Mouse (Mus musculus) liver, embryonic 13.5 days (tissue): ENCODE measurements around the gene Fnip2. TPM values are rescaled to one million over a fixed set of nuclear protein-coding genes. Genes with fewer than 3 reads are reported as not detected.

Experiments used
- ATAC-seq: fragments of 200-750 bp; cut with Nextera tagmentation; 2 replicates; pipeline ENCODE4 v1.8.0; 2017; ENCODE audit warnings: low read depth, mild to moderate bottlenecking, moderate number of reproducible peaks, moderate library complexity
- DNase-seq: peaks from one replicate; pipeline ENCODE4 v3.0.0; 2022
- H3K27ac ChIP-seq: fragments of 300-500 bp; sonication (generic); 2 replicates; pipeline ENCODE4 v1.5.1; 2015; ENCODE audit warnings: moderate library complexity, mild to moderate bottlenecking, inconsistent platforms
- H3K27me3 ChIP-seq: fragments of 300-500 bp; sonication (generic); 2 replicates; pipeline ENCODE4 v1.6.1; 2015; ENCODE audit warnings: mild to moderate bottlenecking, inconsistent platforms
- H3K36me3 ChIP-seq: fragments of 300-500 bp; sonication (generic); 2 replicates; pipeline ENCODE4 v1.6.1; 2015; ENCODE audit warnings: mild to moderate bottlenecking, inconsistent platforms
- H3K4me1 ChIP-seq: fragments of 300-500 bp; sonication (generic); replicated peaks from 2 replicates; pipeline ENCODE4 v1.6.1; 2015; ENCODE audit warnings: inconsistent platforms
- H3K4me2 ChIP-seq: fragments of 300-500 bp; sonication (generic); 2 replicates; pipeline ENCODE4 v1.6.1; 2015; ENCODE audit warnings: inconsistent platforms, mild to moderate bottlenecking, moderate library complexity
- H3K4me3 ChIP-seq: fragments of 300-500 bp; sonication (generic); replicated peaks from 2 replicates; pipeline ENCODE4 v1.5.1; 2015; ENCODE audit warnings: mild to moderate bottlenecking, inconsistent platforms
- H3K9ac ChIP-seq: fragments of 300-500 bp; sonication (generic); 2 replicates; pipeline ENCODE4 v1.6.1; 2015; ENCODE audit warnings: mild to moderate bottlenecking, inconsistent platforms
- H3K9me3 ChIP-seq: fragments of 300-500 bp; sonication (generic); replicated peaks from 2 replicates; pipeline ENCODE4 v1.6.1; 2016; ENCODE audit warnings: inconsistent platforms
- WGBS: fragments of 180-500 bp; shearing (Covaris S2); methylation state at CpG from one replicate; pipeline ENCODE4 v1.1.7; 2015; ENCODE audit not compliant: insufficient replicate concordance; 5-methylcytosine and 5-hydroxymethylcytosine counted together
- polyA plus RNA-seq: library from polyadenylated mRNA; unstranded; fragments of >200 nt; fragmentation: Nextera tagmentation; extraction: Ambion mirVana; gene quantifications from 2 replicates; pipeline ENCODE4 v1.2.1, GENCODE M21; 2015

Fnip2 gene
- polyA plus RNA-seq, 1 experiment from 2014 or later, result 3.5 TPM

- peaks cover 12% of the 10 kb centered on the region; the same call in 1 of the 2 replicates for H3K36me3 ChIP-seq
- DNase-seq, result no peak
Observed at GRCm38 (mm10) chr3:79563511-79563910, 4.1 kb downstream of the Fnip2 start.

GRCm38 (mm10) chr3:79561784-79562715, 5.5 kb downstream of the Fnip2 start:
- 82% methylated on average over 10 of the region's 10 CpGs for WGBS
- Histone ChIP-seq H3K9ac (no peak overlapping the region), H3K4me3 (no peak overlapping the region), H3K9me3 (no peaks in the 10 kb centered on the region), H3K36me3 (peaks cover 15% of the 10 kb centered on the region; the same call in 1 of the 2 replicates), H3K27me3 (no peaks in the 10 kb centered on the region), H3K4me2 (no peak overlapping the region), H3K27ac (peak overlapping the region; percentile 23; the same call in 1 of the 2 replicates), H3K4me1 (peaks cover 53% of the 10 kb centered on the region)
- DNase-seq (no peak), ATAC-seq (no peak)

More at GRCm38 (mm10) chr3:79563511-79563910, 4.1 kb downstream of the Fnip2 start:
- H3K4me3 ChIP-seq, result no peak overlapping the region
- H3K4me2 ChIP-seq, result no peak overlapping the region
- H3K27ac ChIP-seq, result no peak overlapping the region
- ATAC-seq, result no peak
- H3K27me3 ChIP-seq, result no peaks in the 10 kb centered on the region
- no peaks in the 10 kb centered on the region for H3K9me3 ChIP-seq
- WGBS, result 64% methylated on average over 2 of the region's 2 CpGs
- H3K4me1 ChIP-seq, result peaks cover 57% of the 10 kb centered on the region
- H3K9ac ChIP-seq, result no peak overlapping the region

GRCm38 (mm10) chr3:79560555-79560954, 7.0 kb downstream of the Fnip2 start:
- Histone ChIP-seq H3K4me3 (no peak overlapping the region), H3K4me2 (no peak overlapping the region), H3K9me3 (no peaks in the 10 kb centered on the region), H3K9ac (no peak overlapping the region), H3K27ac (no peak overlapping the region), H3K4me1 (peaks cover 38% of the 10 kb centered on the region), H3K27me3 (no peaks in the 10 kb centered on the region), H3K36me3 (peaks cover 19% of the 10 kb centered on the region; the same call in 1 of the 2 replicates)
- 84% methylated on average over 6 of the region's 6 CpGs for WGBS
- no peak for ATAC-seq
- no peak for DNase-seq

GRCm38 (mm10) chr3:79559773-79560045, 7.9 kb downstream of the Fnip2 start:
- DNase-seq (no peak), ATAC-seq (no peak)
- Histone ChIP-seq H3K36me3 (peaks cover 19% of the 10 kb centered on the region; the same call in 1 of the 2 replicates), H3K4me3 (no peak overlapping the region), H3K4me2 (no peak overlapping the region), H3K9me3 (no peaks in the 10 kb centered on the region), H3K27ac (no peak overlapping the region), H3K27me3 (no peaks in the 10 kb centered on the region), H3K9ac (no peak overlapping the region), H3K4me1 (peaks cover 30% of the 10 kb centered on the region)
- WGBS, result 76% methylated on average over 5 of the region's 5 CpGs

- no peak for ATAC-seq
Observed at GRCm38 (mm10) chr3:79559021-79559772, 8.4 kb downstream of the Fnip2 start.

GRCm38 (mm10) chr3:79555061-79555460, 12.5 kb downstream of the Fnip2 start:
- 76% methylated on average over 6 of the region's 6 CpGs for WGBS
- ATAC-seq (no peak), DNase-seq (no peak)
- Histone ChIP-seq H3K4me1 (peaks cover 28% of the 10 kb centered on the region), H3K27me3 (no peaks in the 10 kb centered on the region), H3K9me3 (no peaks in the 10 kb centered on the region), H3K4me2 (no peak overlapping the region), H3K27ac (no peak overlapping the region), H3K36me3 (peaks cover 10% of the 10 kb centered on the region; the same call in 1 of the 2 replicates), H3K4me3 (no peak overlapping the region), H3K9ac (no peak overlapping the region)

More at GRCm38 (mm10) chr3:79559021-79559772, 8.4 kb downstream of the Fnip2 start:
- H3K4me1 ChIP-seq, result peaks cover 26% of the 10 kb centered on the region
- DNase-seq, result no peak
- H3K4me2 ChIP-seq, result no peak overlapping the region
- no peaks in the 10 kb centered on the region for H3K9me3 ChIP-seq
- no peak overlapping the region for H3K9ac ChIP-seq
- H3K27me3 ChIP-seq, result no peaks in the 10 kb centered on the region
- H3K36me3 ChIP-seq, result peaks cover 21% of the 10 kb centered on the region; the same call in 1 of the 2 replicates
- WGBS, result 79% methylated on average over 9 of the region's 9 CpGs
- no peak overlapping the region for H3K4me3 ChIP-seq
- no peak overlapping the region; the same call in 1 of the 2 replicates for H3K27ac ChIP-seq

GRCm38 (mm10) chr3:79553779-79554178, 13.8 kb downstream of the Fnip2 start:
- Histone ChIP-seq H3K4me2 (no peak overlapping the region), H3K9ac (no peak overlapping the region), H3K36me3 (peaks cover 10% of the 10 kb centered on the region; the same call in 1 of the 2 replicates), H3K27ac (no peak overlapping the region), H3K27me3 (no peaks in the 10 kb centered on the region), H3K9me3 (no peaks in the 10 kb centered on the region), H3K4me1 (peaks cover 36% of the 10 kb centered on the region), H3K4me3 (no peak overlapping the region)
- ATAC-seq (no peak), DNase-seq (no peak)
- 83% methylated on average over 3 of the region's 3 CpGs for WGBS

- Histone ChIP-seq H3K9me3 (no peaks in the 10 kb centered on the region), H3K4me1 (peaks cover 36% of the 10 kb centered on the region), H3K27me3 (no peaks in the 10 kb centered on the region), H3K4me3 (no peak overlapping the region), H3K36me3 (peaks cover 7% of the 10 kb centered on the region; the same call in 1 of the 2 replicates), H3K27ac (no peak overlapping the region), H3K9ac (no peak overlapping the region), H3K4me2 (no peak overlapping the region)
- 90% methylated on average over 10 of the region's 10 CpGs for WGBS
- no peak for DNase-seq
- ATAC-seq, result no peak
Observed at GRCm38 (mm10) chr3:79551826-79552552, 15.6 kb downstream of the Fnip2 start.

GRCm38 (mm10) chr3:79549751-79550393, 17.7 kb downstream of the Fnip2 start:
- DNase-seq (no peak), ATAC-seq (no peak)
- WGBS, result 90% methylated on average over 8 of the region's 8 CpGs
- Histone ChIP-seq H3K27me3 (no peaks in the 10 kb centered on the region), H3K4me1 (peaks cover 36% of the 10 kb centered on the region), H3K4me3 (no peak overlapping the region), H3K9me3 (no peaks in the 10 kb centered on the region), H3K4me2 (no peak overlapping the region), H3K27ac (no peak overlapping the region), H3K36me3 (peaks cover 14% of the 10 kb centered on the region), H3K9ac (no peak overlapping the region)

GRCm38 (mm10) chr3:79548681-79549437, 18.7 kb downstream of the Fnip2 start:
- Histone ChIP-seq H3K9ac (no peak overlapping the region), H3K9me3 (no peaks in the 10 kb centered on the region), H3K27ac (no peak overlapping the region), H3K4me3 (no peak overlapping the region), H3K27me3 (no peaks in the 10 kb centered on the region), H3K36me3 (peaks cover 13% of the 10 kb centered on the region), H3K4me2 (no peak overlapping the region), H3K4me1 (peaks cover 36% of the 10 kb centered on the region)
- DNase-seq (no peak), ATAC-seq (no peak)
- WGBS, result 62% methylated on average over 17 of the region's 17 CpGs
